Mouse (Mus musculus): ENCODE data around the gene Dpysl4.

DNA sequence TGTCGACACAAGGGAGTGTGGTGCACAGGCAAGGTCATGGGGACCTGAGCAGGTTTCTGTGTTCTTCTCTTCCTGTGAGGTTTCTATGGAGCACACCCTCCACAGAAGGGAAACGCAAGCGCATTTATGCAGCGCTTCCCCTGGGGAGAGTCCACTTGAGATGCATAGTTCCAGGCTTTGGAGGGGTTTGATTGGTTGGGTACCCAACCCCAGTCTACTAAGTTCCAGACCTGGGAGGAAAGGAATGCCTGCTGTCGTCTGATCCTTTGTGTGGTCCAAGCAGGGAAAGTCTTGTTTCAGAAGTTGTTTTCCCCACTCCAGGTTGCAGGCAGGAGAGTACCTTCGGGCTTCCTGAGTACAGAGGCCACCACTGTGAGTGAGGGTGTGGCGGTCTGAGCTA lies 6.7 kb upstream of the Dpysl4 start:
- TF ChIP-seq GATA1 (IDR thresholded peaks at IDR 0.05; ENCODE audit: low read length): no peak
- no peak for TF ChIP-seq TAL1 (IDR thresholded peaks at IDR 0.05; ENCODE audit: low read length)
